Mouse (Mus musculus) thymus, postnatal 25 days (tissue): ENCODE data around the gene Rcor1.

Source experiments
- DNase-seq: peaks from one replicate; pipeline ENCODE4 v3.0.0; 2022

Rcor1 gene

DNA sequence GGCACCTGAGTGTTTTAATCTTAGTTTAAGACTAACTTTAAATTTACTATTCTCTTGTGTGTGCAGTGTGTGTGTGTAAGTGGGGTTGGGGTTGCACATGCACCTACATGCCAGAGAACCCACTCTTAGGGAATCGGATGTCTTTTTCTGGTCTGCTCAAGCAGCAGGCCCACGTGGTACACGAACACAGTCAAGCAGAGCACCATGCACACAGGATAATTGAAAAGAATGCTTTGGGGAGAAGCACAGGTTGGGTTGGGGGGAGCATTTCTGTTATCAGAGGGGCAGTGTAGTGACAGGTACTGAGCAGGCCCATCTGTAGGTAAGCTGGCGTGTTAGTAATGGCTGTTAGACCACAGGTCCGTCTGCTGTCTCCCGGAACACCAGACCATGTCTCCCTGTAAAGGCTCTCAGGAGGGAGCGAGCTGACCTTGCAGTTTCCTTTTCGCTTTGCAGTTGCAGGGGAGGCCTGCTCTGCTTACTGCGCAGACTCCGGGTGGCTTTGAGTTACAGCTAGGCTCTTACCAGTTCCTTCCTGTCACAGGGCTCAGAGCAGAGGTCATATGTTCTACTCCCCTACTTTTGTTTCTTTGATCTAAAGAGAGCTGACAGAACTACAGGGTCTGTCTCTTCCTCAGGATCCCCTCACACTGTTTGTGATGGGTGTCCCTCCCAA is 32.5 kb downstream of the Rcor1 start:
- DNase-seq: peak; percentile 87

DNA sequence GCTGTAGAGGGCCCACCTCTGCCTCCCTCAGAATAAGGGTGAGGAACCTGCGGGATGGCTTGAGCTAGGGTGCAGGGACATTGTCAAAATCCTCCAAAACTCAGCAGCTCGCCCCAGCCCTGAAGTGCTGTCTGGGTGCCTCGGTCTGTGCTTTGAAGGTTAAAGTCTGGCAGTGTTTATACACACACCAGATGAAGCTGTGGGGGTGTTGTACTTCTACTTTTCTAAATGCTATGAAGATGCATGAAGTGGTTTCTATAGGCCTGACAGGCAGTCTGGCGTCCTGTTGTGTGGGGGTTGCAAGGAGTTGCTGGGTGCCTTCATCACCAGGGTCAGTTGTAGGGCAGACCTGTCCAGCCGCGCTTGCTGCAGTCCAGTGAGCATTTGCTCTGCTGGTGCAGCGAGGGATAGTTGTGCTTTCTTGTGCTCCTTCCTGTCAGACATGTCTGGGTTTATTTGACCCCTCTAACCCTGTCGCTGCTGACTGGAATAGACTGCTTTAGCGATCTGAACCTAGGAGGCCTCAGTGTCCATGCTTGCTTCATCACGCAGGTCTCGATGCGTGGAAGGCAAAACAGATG is 37.3 kb downstream of the Rcor1 start:
- no peak for DNase-seq

GRCm38 (mm10) chr12:111085579-111085978 is 46.4 kb downstream of the Rcor1 start:
- DNase-seq: no peak

DNA sequence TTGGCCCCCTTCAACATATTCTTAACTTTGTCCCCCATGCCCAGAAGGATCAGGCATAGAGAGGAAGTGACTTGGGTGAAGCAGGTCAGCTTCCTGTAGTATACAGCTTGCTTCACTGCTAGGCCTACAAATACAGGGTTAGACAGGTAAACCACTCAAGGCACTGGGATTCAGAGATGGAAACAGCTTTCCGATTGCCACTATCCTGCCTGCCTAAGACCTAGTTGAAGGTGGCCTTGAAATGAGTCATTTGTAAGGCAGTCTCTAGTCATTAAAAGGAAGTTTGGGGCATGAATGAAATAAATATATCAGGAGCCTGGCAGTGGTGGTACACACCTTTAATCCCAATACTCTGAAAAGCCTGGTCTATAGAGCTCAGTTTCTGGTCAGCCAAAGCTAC is 47.9 kb downstream of the Rcor1 start:
- DNase-seq: no peak

- DNase-seq: peak; percentile 75
Measured at GRCm38 (mm10) chr12:111088186-111088585, 49.0 kb downstream of the Rcor1 start.

DNA sequence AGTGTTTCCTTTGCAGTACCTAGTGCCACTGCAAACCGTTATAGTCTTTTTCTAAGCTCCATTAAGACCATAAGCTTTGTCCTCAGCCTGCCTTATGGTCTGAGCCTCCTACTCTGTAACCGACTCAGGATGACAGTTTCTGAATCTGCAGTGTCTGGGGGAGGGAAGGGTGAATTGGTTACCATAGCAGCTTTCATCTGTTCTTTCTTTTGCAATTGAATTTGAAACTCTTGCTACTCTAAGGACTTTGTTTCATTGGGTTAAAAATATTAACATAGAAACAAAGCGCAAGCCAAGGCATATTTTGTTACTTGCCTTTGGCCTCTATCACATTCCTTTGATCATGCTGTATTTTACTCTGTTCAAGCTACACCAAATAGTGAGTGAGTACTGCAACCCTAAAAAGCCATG is 49.6 kb downstream of the Rcor1 start:
- no peak for DNase-seq

DNA sequence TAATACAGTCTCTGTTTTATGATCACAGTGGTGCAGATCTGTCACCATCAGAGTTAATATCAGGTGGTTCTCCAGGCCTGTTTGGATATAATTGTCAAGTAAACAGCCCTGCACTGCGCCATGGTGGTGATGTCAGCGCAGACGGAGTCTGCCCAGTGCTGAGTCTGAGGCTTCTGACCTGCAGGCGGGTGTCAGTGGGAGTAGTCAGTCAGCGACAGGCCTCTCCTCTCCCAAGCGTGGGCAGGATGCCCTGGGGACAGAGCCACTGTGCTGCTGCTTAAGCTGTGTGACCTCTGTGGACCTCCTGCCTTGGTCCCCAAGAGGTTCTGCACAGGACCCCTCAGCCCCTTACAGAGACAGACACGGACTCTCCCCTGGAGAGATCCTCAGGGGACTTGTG is 50.0 kb downstream of the Rcor1 start:
- no peak for DNase-seq

DNA sequence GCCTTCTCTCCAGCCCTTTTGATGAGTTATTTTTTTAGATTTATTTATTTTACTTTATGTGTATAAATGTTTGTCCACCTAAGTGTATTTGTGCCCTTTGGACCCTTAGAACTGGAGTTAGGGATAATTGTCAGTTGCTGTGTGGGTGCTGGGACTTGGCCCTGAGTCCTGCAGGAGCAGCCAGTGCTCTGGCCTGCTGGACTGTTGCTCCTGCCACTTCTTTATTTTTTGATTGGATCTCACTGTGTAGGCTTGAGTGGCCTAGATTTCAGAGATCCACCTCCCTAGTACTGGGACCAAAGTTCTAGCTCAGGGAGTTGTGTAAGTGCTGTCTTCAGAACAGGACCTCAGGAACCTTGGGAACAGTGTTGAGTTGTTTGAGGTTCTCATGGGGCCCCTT is 51.6 kb downstream of the Rcor1 start:
- no peak for DNase-seq

GRCm38 (mm10) chr12:111091981-111092380 is 52.8 kb downstream of the Rcor1 start:
- DNase-seq: no peak

DNA sequence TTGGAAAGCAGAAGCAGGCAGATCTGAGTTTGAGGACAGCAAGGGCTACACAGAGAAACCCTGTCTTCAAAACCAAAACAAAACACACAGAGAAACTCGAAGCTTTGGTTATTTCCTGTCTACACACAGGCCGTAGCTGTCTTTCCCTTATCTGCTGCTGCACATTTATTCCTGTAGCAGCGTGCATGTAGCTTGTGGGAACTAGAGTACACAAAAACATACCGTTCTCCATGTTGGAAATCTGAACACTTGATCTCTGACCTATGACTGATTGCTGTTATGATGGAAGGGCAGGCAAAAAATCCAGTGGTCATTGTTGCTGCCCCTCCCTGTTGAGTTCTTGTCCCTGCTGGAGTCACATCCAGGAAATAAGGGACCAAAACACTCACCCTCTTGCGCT is 54.9 kb downstream of the Rcor1 start:
- DNase-seq: no peak

- DNase-seq: no peak
Measured at GRCm38 (mm10) chr12:111095086-111095485, 55.9 kb downstream of the Rcor1 start.

DNA sequence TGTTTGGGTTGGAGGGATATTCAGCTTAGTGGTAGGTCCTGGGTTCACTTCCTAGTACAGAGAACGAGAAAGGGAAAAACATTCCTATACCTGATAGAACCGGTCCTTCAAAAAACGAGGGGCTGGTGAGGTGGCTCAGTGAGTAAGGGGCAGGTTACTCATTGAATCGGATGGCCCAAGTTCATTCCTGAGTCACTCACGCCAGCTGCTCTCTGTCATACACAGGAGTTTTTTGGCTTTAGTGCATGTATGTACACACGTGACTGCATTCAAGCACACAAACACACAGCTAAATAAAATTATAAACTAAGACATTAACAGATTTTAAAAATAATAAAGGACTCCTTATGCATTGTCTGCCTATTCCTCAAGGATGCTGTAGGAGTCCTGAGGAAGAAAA is 57.1 kb downstream of the Rcor1 start:
- DNase-seq: no peak

GRCm38 (mm10) chr12:111097036-111097435 is 57.9 kb downstream of the Rcor1 start:
- DNase-seq: no peak

GRCm38 (mm10) chr12:111111176-111111575 is 72.0 kb downstream of the Rcor1 start:
- no peak for DNase-seq

DNA sequence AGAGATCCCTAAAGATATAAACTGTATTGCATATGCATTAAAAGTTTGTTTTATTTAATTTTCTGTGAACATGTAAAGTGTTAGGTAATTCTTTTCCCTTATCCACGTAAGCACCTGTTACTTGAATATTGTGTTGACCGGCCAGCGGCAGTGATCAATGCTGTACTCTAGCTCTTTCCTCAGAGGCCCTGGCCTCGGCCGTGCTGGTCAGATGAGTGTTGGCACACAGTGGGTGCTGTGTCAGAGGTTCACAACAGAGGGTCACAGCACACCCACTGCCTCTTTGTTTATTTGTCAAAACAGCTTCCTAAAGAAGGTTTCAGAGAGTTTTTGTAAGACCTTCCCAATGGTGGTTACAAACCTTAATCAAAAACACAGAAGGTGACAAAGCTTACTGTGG is 75.4 kb downstream of the Rcor1 start:
- no peak for DNase-seq

DNA sequence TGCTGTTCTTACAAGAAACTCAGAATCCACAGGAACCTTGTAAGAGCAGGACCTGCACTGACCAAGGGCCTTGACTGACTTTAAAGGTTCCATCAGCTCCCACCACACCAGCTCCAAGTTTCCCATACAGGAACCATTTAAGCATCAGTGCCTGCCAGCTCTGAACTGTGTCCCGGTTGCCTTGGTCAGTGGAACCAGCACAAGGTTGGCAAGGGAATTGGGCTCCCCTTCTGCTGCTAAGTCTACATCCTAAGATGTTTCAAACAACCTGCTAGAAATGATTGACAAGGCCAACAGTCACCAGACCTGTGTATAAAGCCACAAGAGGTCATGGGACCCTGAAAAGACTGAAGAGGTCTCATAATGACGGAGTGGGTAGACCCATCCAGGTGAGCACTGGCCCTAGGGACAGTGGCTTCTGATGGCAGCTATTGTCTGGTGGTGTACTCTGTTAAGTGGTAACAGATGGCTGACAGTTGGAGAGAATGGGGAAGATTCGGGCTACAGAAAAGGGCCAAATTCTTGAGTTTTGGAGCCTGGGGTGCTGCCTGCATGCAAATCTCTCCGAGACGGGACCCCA is 80.4 kb downstream of the Rcor1 start:
- no peak for DNase-seq

DNA sequence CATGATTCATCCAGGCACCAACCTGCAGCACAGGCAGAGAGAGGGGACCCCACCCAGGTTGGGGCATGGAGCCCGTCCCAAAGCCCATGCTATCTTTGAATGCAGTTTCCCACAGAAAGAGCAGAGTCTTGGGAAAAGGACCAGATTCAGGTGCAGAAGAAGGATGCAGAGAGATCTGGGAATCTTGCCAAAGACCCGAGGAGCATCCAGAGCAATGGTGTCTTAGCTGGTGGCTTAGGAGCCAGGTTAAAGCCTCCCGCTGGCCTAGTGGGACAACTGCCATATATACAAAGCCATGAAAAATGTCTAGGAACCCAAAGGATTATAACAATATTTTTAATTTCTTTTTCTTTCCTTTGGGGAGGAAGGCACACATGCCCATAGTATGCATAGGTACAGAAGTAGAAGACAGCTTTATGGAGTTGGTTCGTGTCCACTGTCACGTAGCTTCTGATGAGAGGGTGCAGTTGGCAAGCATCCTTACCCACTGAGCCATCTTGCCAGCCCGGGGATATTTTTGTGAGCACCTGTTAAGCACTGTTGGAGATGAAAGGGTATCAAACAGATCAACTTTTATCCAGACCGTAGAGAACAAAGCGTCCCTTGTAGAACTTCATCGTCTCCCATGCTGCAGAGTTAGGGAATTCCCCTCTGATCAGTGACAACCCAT is 82.0 kb downstream of the Rcor1 start:
- DNase-seq: no peak

- DNase-seq: peak; percentile 40
Measured at GRCm38 (mm10) chr12:111122332-111122852, 83.2 kb downstream of the Rcor1 start.

DNA sequence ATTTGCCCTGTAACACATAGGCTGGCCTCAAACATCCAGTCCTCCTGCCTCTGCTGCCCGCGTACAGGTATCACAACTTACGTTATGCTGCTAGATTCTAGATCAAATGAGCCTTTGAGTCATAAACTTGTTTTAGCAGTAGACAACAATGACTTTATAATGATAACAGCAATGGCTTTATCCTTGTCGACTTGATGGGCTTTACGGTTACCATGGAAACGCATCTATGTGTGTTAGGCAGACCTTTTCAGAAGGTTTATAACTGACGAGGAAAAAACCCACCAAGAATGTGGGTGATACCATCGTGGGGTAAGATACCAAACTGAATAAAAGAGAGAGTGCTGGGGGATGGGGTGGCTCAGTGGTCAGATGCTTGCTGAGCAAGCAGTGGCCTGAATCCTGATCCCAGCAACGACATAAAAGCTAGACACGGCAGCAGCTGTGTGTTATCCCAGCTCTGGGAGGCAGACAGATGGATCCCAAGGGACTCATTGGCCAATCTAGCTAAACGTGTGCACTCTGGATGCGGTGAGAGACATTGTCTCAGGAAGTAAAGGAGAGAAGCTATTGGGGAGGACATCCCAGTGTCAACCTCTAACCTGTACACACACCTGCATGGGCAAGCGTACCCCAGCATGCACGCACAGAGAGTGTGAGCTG is 85.6 kb downstream of the Rcor1 start:
- DNase-seq: no peak

DNA sequence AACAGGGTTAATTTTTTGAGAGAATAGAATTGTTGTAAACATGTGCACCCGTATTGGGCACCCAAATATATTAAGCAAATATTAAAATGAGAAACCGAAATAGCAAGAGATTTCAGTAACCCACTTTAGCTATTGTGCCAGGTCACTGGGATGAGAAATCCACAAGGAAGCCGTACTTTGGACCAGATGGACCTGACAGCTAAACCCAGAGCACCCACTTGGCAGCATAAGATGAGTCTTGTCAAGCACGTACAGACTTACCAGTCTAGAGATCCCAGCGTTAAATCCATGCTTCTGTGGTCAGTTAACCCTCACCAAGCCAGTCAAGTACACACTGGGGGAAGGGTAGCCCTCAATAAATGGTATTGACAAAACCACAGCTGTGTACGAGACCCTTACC is 86.5 kb downstream of the Rcor1 start:
- no peak for DNase-seq

GRCm38 (mm10) chr12:111134169-111134568 is 95.0 kb downstream of the Rcor1 start:
- DNase-seq: no peak

GRCm38 (mm10) chr12:111134791-111135733 is 95.9 kb downstream of the Rcor1 start:
- no peak for DNase-seq
